Mouse (Mus musculus): ENCODE data around the gene Spink4. TPM values are rescaled to one million over a fixed set of nuclear protein-coding genes. Genes with fewer than 3 reads are reported as not detected.

The Spink4 gene
- polyA plus RNA-seq, 1 experiment: 7,223 TPM

- Histone ChIP-seq H3K36me3 (ENCODE audit: control insufficient read depth, insufficient read depth, low read length) (no peaks in the 10 kb centered on the region), H3K27ac (ENCODE audit: insufficient read depth, low read depth, low read length) (0 out of 2 replicates have a peak overlapping the region, but pooled peaks have one; percentile 29), H3K4me1 (ENCODE audit: control insufficient read depth, insufficient read depth, insufficient read length, low read length) (peaks cover 23% of the 10 kb centered on the region), H3K4me3 (ENCODE audit: low read depth, low read length) (peak overlapping the region; percentile 39), H3K27me3 (ENCODE audit: control insufficient read depth, insufficient read depth, low read length) (no peaks in the 10 kb centered on the region)
- 10% methylated on average over 12 of the region's 12 CpGs for WGBS
- no peak for TF ChIP-seq POLR2A (IDR thresholded peaks at IDR 0.05; ENCODE audit: low read depth, low read length)
Observed at GRCm38 (mm10) chr4:40876814-40877371, 43.0 kb upstream of the Spink4 start.

- TF ChIP-seq CTCF (IDR thresholded peaks at IDR 0.05; ENCODE audit: extremely low read depth, insufficient read length, insufficient replicate concordance, low read depth, low read length): no peak
- TF ChIP-seq POLR2A (IDR thresholded peaks at IDR 0.05; ENCODE audit: low read depth, low read length): no peak
- H3K4me3 ChIP-seq (ENCODE audit: low read depth, low read length): no peak overlapping the region
- H3K27me3 ChIP-seq (ENCODE audit: control insufficient read depth, insufficient read depth, low read length): no peaks in the 10 kb centered on the region
- no peak overlapping the region for H3K27ac ChIP-seq (ENCODE audit: insufficient read depth, low read depth, low read length)
- H3K4me1 ChIP-seq (ENCODE audit: control insufficient read depth, insufficient read depth, insufficient read length, low read length): peaks cover 23% of the 10 kb centered on the region
- H3K36me3 ChIP-seq (ENCODE audit: control insufficient read depth, insufficient read depth, low read length): no peaks in the 10 kb centered on the region
- WGBS: 67% methylated on average over 5 of the region's 5 CpGs
Observed at GRCm38 (mm10) chr4:40877528-40877927, 42.3 kb upstream of the Spink4 start.

- no peak overlapping the region for H3K27ac ChIP-seq (ENCODE audit: insufficient read depth, low read depth, low read length)
Observed at GRCm38 (mm10) chr4:40883200-40883599, 36.7 kb upstream of the Spink4 start.

GRCm38 (mm10) chr4:40884282-40885165 lies 35.3 kb upstream of the Spink4 start:
- WGBS: 77% methylated on average over 12 of the region's 12 CpGs
- no peaks in the 10 kb centered on the region for H3K27me3 ChIP-seq (ENCODE audit: control insufficient read depth, insufficient read depth, low read length)
- no peaks in the 10 kb centered on the region for H3K36me3 ChIP-seq (ENCODE audit: control insufficient read depth, insufficient read depth, low read length)
- no peak overlapping the region for H3K27ac ChIP-seq (ENCODE audit: insufficient read depth, low read depth, low read length)
- TF ChIP-seq POLR2A (IDR thresholded peaks at IDR 0.05; ENCODE audit: low read depth, low read length) (no peak), CTCF (IDR thresholded peaks at IDR 0.05; ENCODE audit: extremely low read depth, insufficient read length, insufficient replicate concordance, low read depth, low read length) (no peak)
- no peak overlapping the region for H3K4me3 ChIP-seq (ENCODE audit: low read depth, low read length)
- H3K4me1 ChIP-seq (ENCODE audit: control insufficient read depth, insufficient read depth, insufficient read length, low read length): peaks cover 8% of the 10 kb centered on the region

More at GRCm38 (mm10) chr4:40883200-40883599, 36.7 kb upstream of the Spink4 start:
- H3K27me3 ChIP-seq (ENCODE audit: control insufficient read depth, insufficient read depth, low read length): no peaks in the 10 kb centered on the region
- 83% methylated on average over 10 of the region's 10 CpGs for WGBS
- H3K36me3 ChIP-seq (ENCODE audit: control insufficient read depth, insufficient read depth, low read length): no peaks in the 10 kb centered on the region
- TF ChIP-seq CTCF (IDR thresholded peaks at IDR 0.05; ENCODE audit: extremely low read depth, insufficient read length, insufficient replicate concordance, low read depth, low read length) (no peak), POLR2A (IDR thresholded peaks at IDR 0.05; ENCODE audit: low read depth, low read length) (no peak)
- 0 out of 2 replicates have a peak, but pooled peaks cover 2% of the 10 kb centered on the region for H3K4me1 ChIP-seq (ENCODE audit: control insufficient read depth, insufficient read depth, insufficient read length, low read length)
- no peak overlapping the region for H3K4me3 ChIP-seq (ENCODE audit: low read depth, low read length)

GRCm38 (mm10) chr4:40885166-40885525 lies 34.7 kb upstream of the Spink4 start:
- H3K27ac ChIP-seq (ENCODE audit: insufficient read depth, low read depth, low read length): no peak overlapping the region
- whole genome bisulfite sequencing: 86% methylated on average over 2 of the region's 2 CpGs
- no peaks in the 10 kb centered on the region for H3K36me3 ChIP-seq (ENCODE audit: control insufficient read depth, insufficient read depth, low read length)
- TF ChIP-seq CTCF (IDR thresholded peaks at IDR 0.05; ENCODE audit: extremely low read depth, insufficient read length, insufficient replicate concordance, low read depth, low read length) (no peak), POLR2A (IDR thresholded peaks at IDR 0.05; ENCODE audit: low read depth, low read length) (no peak)
- no peaks in the 10 kb centered on the region for H3K27me3 ChIP-seq (ENCODE audit: control insufficient read depth, insufficient read depth, low read length)
- peaks cover 15% of the 10 kb centered on the region for H3K4me1 ChIP-seq (ENCODE audit: control insufficient read depth, insufficient read depth, insufficient read length, low read length)
- H3K4me3 ChIP-seq (ENCODE audit: low read depth, low read length): no peak overlapping the region

GRCm38 (mm10) chr4:40885883-40886282 lies 34.0 kb upstream of the Spink4 start:
- Histone ChIP-seq H3K27me3 (ENCODE audit: control insufficient read depth, insufficient read depth, low read length) (no peaks in the 10 kb centered on the region), H3K36me3 (ENCODE audit: control insufficient read depth, insufficient read depth, low read length) (no peaks in the 10 kb centered on the region), H3K4me1 (ENCODE audit: control insufficient read depth, insufficient read depth, insufficient read length, low read length) (peaks cover 17% of the 10 kb centered on the region), H3K4me3 (ENCODE audit: low read depth, low read length) (no peak overlapping the region), H3K27ac (ENCODE audit: insufficient read depth, low read depth, low read length) (no peak overlapping the region)
- WGBS: 79% methylated on average over 4 of the region's 4 CpGs
- TF ChIP-seq POLR2A (IDR thresholded peaks at IDR 0.05; ENCODE audit: low read depth, low read length) (no peak), CTCF (IDR thresholded peaks at IDR 0.05; ENCODE audit: extremely low read depth, insufficient read length, insufficient replicate concordance, low read depth, low read length) (no peak)

GRCm38 (mm10) chr4:40888839-40889238 lies 31.0 kb upstream of the Spink4 start:
- Histone ChIP-seq H3K27ac (ENCODE audit: insufficient read depth, low read depth, low read length) (peak overlapping the region; percentile 32; the same call in 1 of the 2 replicates), H3K4me3 (ENCODE audit: low read depth, low read length) (no peak overlapping the region), H3K36me3 (ENCODE audit: control insufficient read depth, insufficient read depth, low read length) (no peaks in the 10 kb centered on the region), H3K27me3 (ENCODE audit: control insufficient read depth, insufficient read depth, low read length) (no peaks in the 10 kb centered on the region), H3K4me1 (ENCODE audit: control insufficient read depth, insufficient read depth, insufficient read length, low read length) (peaks cover 17% of the 10 kb centered on the region)
- 34% methylated on average over 11 of the region's 11 CpGs for WGBS
- TF ChIP-seq POLR2A (IDR thresholded peaks at IDR 0.05; ENCODE audit: low read depth, low read length) (no peak), CTCF (IDR thresholded peaks at IDR 0.05; ENCODE audit: extremely low read depth, insufficient read length, insufficient replicate concordance, low read depth, low read length) (no peak)
